Mouse (Mus musculus) stomach, postnatal 0 days (tissue): ENCODE data around the gene Ndufs3. TPM values are rescaled to one million over a fixed set of nuclear protein-coding genes. Genes with fewer than 3 reads are reported as not detected.

Experiments
- ATAC-seq: fragments of 200-750 bp; cut with Nextera tagmentation; 2 replicates; pipeline ENCODE4 v1.8.0; 2017; ENCODE audit not compliant: low FRiP score, low TSS enrichment
- DNase-seq: peaks from one replicate; pipeline ENCODE4 v3.0.0-alpha.2; 2016; ENCODE audit warnings: low spot score
- H3K27ac ChIP-seq: fragments of 300-500 bp; sonication (generic); replicated peaks from 2 replicates; pipeline ENCODE4 v1.5.1; 2014; ENCODE audit warnings: mild to moderate bottlenecking, control low read depth
- H3K27me3 ChIP-seq: fragments of 300-500 bp; sonication (generic); 2 replicates; pipeline ENCODE4 v1.6.1; 2014; ENCODE audit warnings: low read length; ENCODE audit not compliant: control insufficient read depth, insufficient read depth
- H3K36me3 ChIP-seq: fragments of 300-500 bp; sonication (generic); 2 replicates; pipeline ENCODE4 v1.6.1; 2014; ENCODE audit warnings: low read length, mixed read lengths; ENCODE audit not compliant: control insufficient read depth, insufficient read depth
- H3K4me1 ChIP-seq: fragments of 300-500 bp; sonication (generic); replicated peaks from 2 replicates; pipeline ENCODE4 v1.6.1; 2014; ENCODE audit warnings: antibody characterized with exemption; ENCODE audit not compliant: control insufficient read depth, insufficient read depth
- H3K4me2 ChIP-seq: fragments of 300-500 bp; sonication (generic); replicated peaks from 2 replicates; pipeline ENCODE4 v1.6.1; 2014; ENCODE audit warnings: low read depth, mild to moderate bottlenecking, control low read depth, moderate library complexity
- H3K4me3 ChIP-seq: fragments of 300-500 bp; sonication (generic); 2 replicates; pipeline ENCODE4 v1.5.1; 2014; ENCODE audit warnings: low read depth, low read length, control low read depth
- H3K9ac ChIP-seq: fragments of 300-500 bp; sonication (generic); 2 replicates; pipeline ENCODE4 v1.6.1; 2014; ENCODE audit warnings: mild to moderate bottlenecking, low read length, control low read depth, mixed read lengths
- H3K9me3 ChIP-seq: fragments of 300-500 bp; sonication (generic); 2 replicates; pipeline ENCODE4 v1.6.1; 2016; ENCODE audit warnings: low read length; ENCODE audit not compliant: control insufficient read depth
- CTCF ChIP-seq: IDR thresholded peaks from 2 replicates; pipeline ENCODE4 v1.5.1; 2016; ENCODE audit warnings: antibody characterized with exemption, low read depth, mild to moderate bottlenecking, moderate library complexity
- EP300 ChIP-seq: optimal IDR thresholded peaks from 2 replicates; pipeline ENCODE3; 2016; ENCODE audit warnings: antibody characterized with exemption
- WGBS: fragments of 180-500 bp; shearing (Covaris S2); extraction: QIAGEN DNeasy Blood & Tissue Kit; methylation state at CpG from one replicate; pipeline ENCODE4 v1.1.7; 2014; 5-methylcytosine and 5-hydroxymethylcytosine counted together
- polyA plus RNA-seq: library from polyadenylated mRNA; unstranded; fragments of >200 nt; fragmentation: Nextera tagmentation; extraction: Ambion mirVana; gene quantifications from 2 replicates; pipeline ENCODE4 v1.2.1, GENCODE M21; 2015

Ndufs3 gene
- polyA plus RNA-seq, 1 experiment from 2014 or later: 224 TPM

DNA sequence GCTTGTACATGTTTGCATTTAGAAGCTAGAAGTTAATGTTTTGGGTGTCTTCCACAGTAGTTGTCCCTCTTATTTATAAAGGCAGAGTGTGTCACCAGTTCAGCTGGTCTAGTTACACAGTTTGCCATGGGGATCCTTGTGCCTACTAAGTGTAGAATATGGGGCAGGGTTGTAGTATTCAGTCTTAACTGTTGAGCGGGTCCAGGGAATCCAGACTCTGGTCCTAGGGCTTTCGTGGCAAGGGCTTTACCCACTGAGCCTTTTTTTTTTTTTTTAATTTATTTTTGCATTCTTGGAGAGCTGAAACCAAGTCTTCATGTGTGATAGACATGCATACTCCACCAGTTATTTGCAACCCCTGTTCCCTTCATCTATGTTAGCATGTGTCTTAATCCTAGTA, 43.1 kb downstream of the Ndufs3 start:
- H3K36me3 ChIP-seq: peaks cover 24% of the 10 kb centered on the region
- WGBS: 86% methylated on average over 2 of the region's 2 CpGs
- no peak overlapping the region for H3K27ac ChIP-seq
- no peak overlapping the region for H3K4me3 ChIP-seq
- H3K27me3 ChIP-seq: no peaks in the 10 kb centered on the region
- H3K4me2 ChIP-seq: no peak overlapping the region
- DNase-seq: no peak
- TF ChIP-seq CTCF: no peak
- no peak for TF ChIP-seq EP300
- H3K4me1 ChIP-seq: no peaks in the 10 kb centered on the region
- no peak overlapping the region for H3K9ac ChIP-seq
- ATAC-seq: no peak
- H3K9me3 ChIP-seq: no peaks in the 10 kb centered on the region

DNA sequence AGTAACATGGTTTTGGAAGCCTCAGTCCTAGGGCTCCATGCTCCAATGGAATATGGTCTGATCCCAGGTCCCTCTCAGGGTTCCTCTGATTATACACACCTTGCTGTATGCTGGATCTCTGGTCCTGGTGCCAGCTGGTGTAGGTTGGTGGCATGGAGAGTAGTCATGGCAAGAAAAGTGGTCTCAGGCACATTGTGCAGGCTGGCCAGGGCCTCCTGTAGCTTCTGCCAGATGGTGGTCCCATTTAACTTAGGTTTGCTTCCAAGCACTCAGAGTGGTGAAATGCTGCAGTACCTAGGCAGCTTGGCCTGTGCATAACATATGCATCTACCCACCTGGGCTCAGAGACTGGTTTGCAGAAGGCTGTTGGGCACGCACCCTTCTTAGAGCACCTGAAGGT, 54.2 kb downstream of the Ndufs3 start:
- H3K4me3 ChIP-seq: no peak overlapping the region
- no peak overlapping the region for H3K27ac ChIP-seq
- H3K36me3 ChIP-seq: peaks cover 17% of the 10 kb centered on the region
- H3K9ac ChIP-seq: no peak overlapping the region
- TF ChIP-seq CTCF: no peak
- no peak for TF ChIP-seq EP300
- DNase-seq (no peak), ATAC-seq (no peak)
- 0 out of 2 replicates have a peak, but pooled peaks cover 4% of the 10 kb centered on the region for H3K4me1 ChIP-seq
- H3K27me3 ChIP-seq: no peaks in the 10 kb centered on the region
- no peaks in the 10 kb centered on the region for H3K9me3 ChIP-seq
- WGBS: 97% methylated on average over 1 of the region's 1 CpGs
- no peak overlapping the region for H3K4me2 ChIP-seq

DNA sequence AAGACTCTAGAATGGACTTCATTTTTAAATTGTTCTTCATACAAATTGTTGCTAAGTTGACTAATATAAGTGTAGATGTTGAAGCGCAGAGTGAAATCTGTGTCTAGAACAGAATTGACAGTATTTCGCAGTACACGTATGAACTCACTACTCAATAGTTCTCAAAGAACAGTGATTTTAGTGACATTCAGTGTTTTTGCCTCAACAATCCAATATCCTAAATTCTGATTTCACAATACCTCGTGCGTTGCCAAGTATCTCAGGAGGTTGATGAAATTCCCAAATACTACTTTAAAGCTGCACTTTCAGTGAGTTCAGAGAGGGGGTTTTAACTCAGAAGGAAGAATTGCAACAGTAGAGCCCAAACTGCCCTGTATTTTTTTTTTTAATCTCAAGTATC, 56.3 kb downstream of the Ndufs3 start:
- H3K27ac ChIP-seq: no peak overlapping the region
- H3K4me3 ChIP-seq: peak overlapping the region; percentile 96; the same call in 1 of the 2 replicates
- 0 out of 2 replicates have a peak, but pooled peaks cover 4% of the 10 kb centered on the region for H3K4me1 ChIP-seq
- no peaks in the 10 kb centered on the region for H3K9me3 ChIP-seq
- peak overlapping the region; percentile 61 for H3K4me2 ChIP-seq
- ATAC-seq (no peak), DNase-seq (no peak)
- 0 out of 2 replicates have a peak overlapping the region, but pooled peaks have one; percentile 95 for H3K9ac ChIP-seq
- no peaks in the 10 kb centered on the region for H3K27me3 ChIP-seq
- 81% methylated on average over 5 of the region's 5 CpGs for WGBS
- TF ChIP-seq EP300 (no peak), CTCF (no peak)
- peaks cover 15% of the 10 kb centered on the region for H3K36me3 ChIP-seq

DNA sequence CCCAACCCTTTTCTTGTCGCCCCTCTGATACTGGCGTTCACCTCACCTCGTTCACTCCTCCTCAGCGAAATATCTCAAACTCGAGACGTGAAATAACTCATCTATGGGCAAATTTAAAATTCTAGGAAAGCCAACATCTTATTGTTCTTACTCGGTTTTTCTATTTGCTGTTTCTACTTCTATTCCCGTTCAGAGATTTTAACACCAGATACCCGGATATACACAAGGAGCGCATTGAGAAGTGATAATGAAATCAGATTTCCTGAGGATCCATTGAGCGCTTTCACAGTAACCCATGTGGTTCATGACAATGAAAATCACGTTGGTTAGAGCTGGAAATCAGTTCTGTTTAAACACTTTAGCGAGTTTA, 57.0 kb downstream of the Ndufs3 start:
- H3K4me2 ChIP-seq: peak overlapping the region; percentile 61
- peak overlapping the region; percentile 95 for H3K9ac ChIP-seq
- H3K27me3 ChIP-seq: no peaks in the 10 kb centered on the region
- ATAC-seq (no peak), DNase-seq (no peak)
- H3K4me1 ChIP-seq: 0 out of 2 replicates have a peak, but pooled peaks cover 4% of the 10 kb centered on the region
- peak overlapping the region; percentile 96 for H3K4me3 ChIP-seq
- H3K9me3 ChIP-seq: no peaks in the 10 kb centered on the region
- WGBS: under 1% methylated on average over 13 of the region's 13 CpGs
- peak overlapping the region; percentile 94 for H3K27ac ChIP-seq
- peaks cover 15% of the 10 kb centered on the region for H3K36me3 ChIP-seq
- TF ChIP-seq CTCF (no peak), EP300 (no peak)

DNA sequence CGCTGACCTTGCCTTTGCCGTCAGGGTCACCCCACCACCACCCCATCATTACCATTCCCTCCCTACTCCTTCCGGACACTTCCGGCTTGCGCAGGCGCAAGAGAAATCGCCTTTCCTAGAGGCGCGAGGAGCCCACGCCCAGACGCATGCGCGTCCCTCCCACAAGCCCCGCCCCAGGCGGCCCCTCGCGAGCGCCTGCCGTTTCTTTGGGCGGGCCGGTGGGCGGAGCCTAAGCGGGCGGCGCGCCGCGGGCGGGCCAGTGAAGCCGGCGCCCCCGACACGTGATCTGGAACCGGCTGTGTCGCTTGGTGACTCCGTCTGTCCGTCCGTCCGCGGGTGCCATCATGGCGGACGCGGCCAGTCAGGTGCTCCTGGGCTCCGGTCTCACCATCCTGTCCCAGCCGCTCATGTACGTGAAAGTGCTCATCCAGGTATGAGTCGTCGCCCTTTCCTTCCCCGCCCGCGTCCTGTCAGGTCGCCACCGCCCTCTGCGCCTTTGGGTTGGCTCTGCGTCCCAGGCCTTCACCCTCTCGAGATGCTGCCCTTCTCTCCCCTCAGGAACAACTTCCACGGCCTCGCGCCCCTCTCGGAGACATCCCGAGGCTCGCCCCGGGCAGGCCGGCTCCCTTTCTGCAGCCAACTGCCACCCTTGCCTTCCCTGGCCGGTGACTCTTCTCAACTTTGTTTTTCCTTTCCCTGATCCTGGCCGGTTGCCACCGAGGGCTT, 57.5 kb downstream of the Ndufs3 start, which contains the start of gene Mtch2:
TSS of gene Mtch2 (plus strand) at position 201 of the 726 bp plus-strand sequence.
- ATAC-seq (peak; percentile 98), DNase-seq (peak; percentile 99)
- H3K4me2 ChIP-seq: peak within 1 kb of the TSS; percentile 61
- 0 out of 2 replicates have a peak, but pooled peaks cover 4% of the 10 kb centered on the region for H3K4me1 ChIP-seq
- peak within 1 kb of the TSS; percentile 95 for H3K9ac ChIP-seq
- TF ChIP-seq EP300: no peak
- no peak for TF ChIP-seq CTCF
- peaks cover 15% of the 10 kb centered on the region for H3K36me3 ChIP-seq
- WGBS: under 1% methylated on average over 64 of the region's 67 CpGs
- H3K9me3 ChIP-seq: no peaks in the 10 kb centered on the region
- peak within 1 kb of the TSS; percentile 94 for H3K27ac ChIP-seq
- no peaks in the 10 kb centered on the region for H3K27me3 ChIP-seq
- H3K4me3 ChIP-seq: peak within 1 kb of the TSS; percentile 96

DNA sequence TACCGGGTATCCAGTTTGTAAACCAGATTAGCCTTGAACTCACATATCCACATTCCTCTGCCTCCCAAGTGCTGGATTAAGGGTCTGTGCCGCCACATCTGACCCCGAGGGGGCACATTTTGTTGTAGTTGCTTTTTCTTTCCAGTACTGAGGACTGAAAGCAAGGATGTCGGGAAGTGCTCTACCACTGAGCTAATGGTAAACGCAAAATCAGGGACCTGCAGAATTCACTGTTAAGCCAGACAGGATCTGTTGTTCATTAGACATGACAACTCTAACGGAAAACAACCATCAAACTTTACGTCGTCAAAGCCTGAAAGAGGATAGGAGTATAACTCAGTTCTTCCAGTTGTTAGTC, 58.1 kb downstream of the Ndufs3 start:
- DNase-seq: no peak
- peak; percentile 47 for ATAC-seq

More for the DNA sequence above, 58.1 kb downstream of the Ndufs3 start:
- under 1% methylated on average over 8 of the region's 8 CpGs for WGBS
- Histone ChIP-seq H3K9ac (peak overlapping the region; percentile 51; the same call in 1 of the 2 replicates), H3K4me2 (peak overlapping the region; percentile 61), H3K9me3 (no peaks in the 10 kb centered on the region), H3K4me3 (peak overlapping the region; percentile 96), H3K27me3 (no peaks in the 10 kb centered on the region), H3K27ac (peak overlapping the region; percentile 70), H3K36me3 (peaks cover 13% of the 10 kb centered on the region), H3K4me1 (0 out of 2 replicates have a peak, but pooled peaks cover 4% of the 10 kb centered on the region)
- TF ChIP-seq CTCF (peak; percentile 25; the same call in 1 of the 2 replicates), EP300 (no peak)
